Mouse (Mus musculus) CH12.LX (cell line): ENCODE measurements at regions not wholly inside any gene's neighbourhood (a gene's known extent, or its start where the extent isn't known, plus 50 kb on each side); places are given as distances from the start of the nearest gene placed in this dataset.

Experiments
- DNase-seq: peaks from one replicate; pipeline ENCODE4 v3.0.0-alpha.2; 2013; ENCODE audit errors: extremely low read depth
- H3K27ac ChIP-seq: 2 replicates; pipeline ENCODE4 v1.5.1; 2012; ENCODE audit warnings: low read depth, mild to moderate bottlenecking, control low read depth, moderate library complexity; ENCODE audit not compliant: insufficient read depth
- H3K27me3 ChIP-seq: replicated peaks from 2 replicates; pipeline ENCODE3; 2012; ENCODE audit warnings: inconsistent platforms
- H3K36me3 ChIP-seq, 2 experiments: replicated peaks in 1 of 2; 2 replicates each; pipeline versions ENCODE3 to v1.6.1; 2012; ENCODE audit warnings: inconsistent platforms in 1 of 2, low read length in 1 of 2, mild to moderate bottlenecking in 1 of 2, mixed read lengths in 1 of 2, moderate library complexity in 1 of 2; ENCODE audit not compliant: control insufficient read depth in 1 of 2, insufficient read depth in 1 of 2
- H3K4me1 ChIP-seq, 2 experiments: 2 replicates each; pipeline ENCODE4 v1.6.1; 2012; ENCODE audit warnings: inconsistent platforms in 1 of 2, moderate library complexity in 1 of 2; ENCODE audit not compliant: insufficient read depth in 2 of 2, control insufficient read depth in 1 of 2
- H3K4me2 ChIP-seq: 2 replicates; pipeline ENCODE4 v1.6.1; 2012; ENCODE audit warnings: low read depth, mild to moderate bottlenecking, control low read depth; ENCODE audit not compliant: poor library complexity, insufficient read depth, severe bottlenecking
- H3K4me3 ChIP-seq, 3 experiments: fragments of 150-350 bp in 1 of 3; sonication (generic) in 1 of 3; replicated peaks in 1 of 3; 2 replicates each; pipeline versions ENCODE3 to v1.5.1; 2011 to 2012; ENCODE audit warnings: low read depth in 2 of 3, low read length in 2 of 3, mild to moderate bottlenecking in 2 of 3, moderate library complexity in 2 of 3, control low read depth in 1 of 3, improper control_type of control experiment in 1 of 3, inconsistent platforms in 1 of 3, mixed read lengths in 1 of 3; ENCODE audit not compliant: poor library complexity in 1 of 3
- H3K79me2 ChIP-seq: replicated peaks from 2 replicates; pipeline ENCODE4 v1.6.1; 2012; ENCODE audit warnings: mild to moderate bottlenecking, moderate library complexity; ENCODE audit not compliant: control insufficient read depth, poor library complexity, insufficient read depth, severe bottlenecking; ENCODE audit errors: extremely low read depth
- H3K9ac ChIP-seq: 2 replicates; pipeline ENCODE4 v1.6.1; 2012; ENCODE audit warnings: low read depth, mild to moderate bottlenecking, control low read depth, moderate library complexity; ENCODE audit not compliant: insufficient read depth
- H3K9me3 ChIP-seq: replicated peaks from 2 replicates; pipeline ENCODE3; 2012; ENCODE audit warnings: low read length, inconsistent platforms, mixed read lengths
- CHD2 ChIP-seq: IDR thresholded peaks from 2 replicates; pipeline ENCODE4 v1.6.1; 2011; ENCODE audit warnings: low read length, improper control_type of control experiment
- CTCF ChIP-seq, 2 experiments: IDR thresholded peaks in 1 of 2; conservative IDR thresholded peaks in 1 of 2; 2 replicates each; pipeline ENCODE4 v1.5.1; 2011 to 2012; ENCODE audit warnings: low read depth in 2 of 2, low read length in 2 of 2, improper control_type of control experiment in 1 of 2, inconsistent platforms in 1 of 2, mild to moderate bottlenecking in 1 of 2, moderate library complexity in 1 of 2
- E2F4 ChIP-seq: IDR thresholded peaks from 2 replicates; pipeline ENCODE4 v1.6.1; 2011; ENCODE audit warnings: low read depth, low read length, improper control_type of control experiment; ENCODE audit not compliant: insufficient replicate concordance
- EP300 ChIP-seq: IDR thresholded peaks from 2 replicates; pipeline ENCODE4 v1.6.1; 2011; ENCODE audit warnings: low read length, improper control_type of control experiment
- ETS1 ChIP-seq: conservative IDR thresholded peaks from 2 replicates; pipeline ENCODE4 v1.6.1; 2012; ENCODE audit warnings: low read depth, mild to moderate bottlenecking, inconsistent platforms, low read length, improper control_type of control experiment, moderate library complexity
- HCFC1 ChIP-seq: IDR thresholded peaks from 2 replicates; pipeline ENCODE4 v1.6.1; 2012; ENCODE audit warnings: low read depth, mild to moderate bottlenecking, inconsistent platforms, low read length, improper control_type of control experiment
- IRF4 ChIP-seq: IDR thresholded peaks from 2 replicates; pipeline ENCODE4 v1.6.1; 2014; ENCODE audit warnings: low read depth, mild to moderate bottlenecking, inconsistent platforms, low read length, improper control_type of control experiment
- JUN ChIP-seq: IDR thresholded peaks from 2 replicates; pipeline ENCODE4 v1.6.1; 2011; ENCODE audit warnings: low read depth, mild to moderate bottlenecking, low read length, improper control_type of control experiment, moderate library complexity; ENCODE audit not compliant: insufficient read depth
- KAT2A ChIP-seq: IDR thresholded peaks from 2 replicates; pipeline ENCODE4 v1.6.1; 2012; ENCODE audit warnings: low read length, improper control_type of control experiment, inconsistent platforms; ENCODE audit not compliant: insufficient replicate concordance
- MAFK ChIP-seq: IDR thresholded peaks from 2 replicates; pipeline ENCODE4 v1.6.1; 2011; ENCODE audit warnings: low read length, improper control_type of control experiment; ENCODE audit not compliant: insufficient replicate concordance
- MEF2A ChIP-seq: IDR thresholded peaks from 2 replicates; pipeline ENCODE4 v1.6.1; 2014; ENCODE audit warnings: low read depth, mild to moderate bottlenecking, inconsistent platforms, low read length, improper control_type of control experiment, borderline replicate concordance
- NRF1 ChIP-seq: IDR thresholded peaks from 2 replicates; pipeline ENCODE4 v1.6.1; 2014; ENCODE audit warnings: low read depth, mild to moderate bottlenecking, inconsistent platforms, low read length, improper control_type of control experiment, moderate library complexity
- PAX5 ChIP-seq: IDR thresholded peaks from 2 replicates; pipeline ENCODE4 v1.6.1; 2012; ENCODE audit warnings: low read length, inconsistent platforms, mixed read lengths
- POLR2A ChIP-seq: IDR thresholded peaks from 2 replicates; pipeline ENCODE4 v1.6.1; 2011; ENCODE audit warnings: low read depth, mild to moderate bottlenecking, improper control_type of control experiment, low read length
- POLR2AphosphoS2 ChIP-seq: IDR thresholded peaks from 2 replicates; pipeline ENCODE4 v1.6.1; 2011; ENCODE audit warnings: low read depth, low read length, improper control_type of control experiment
- RAD21 ChIP-seq: IDR thresholded peaks from 2 replicates; pipeline ENCODE4 v1.6.1; 2011; ENCODE audit warnings: low read depth, mild to moderate bottlenecking, low read length, improper control_type of control experiment, moderate library complexity
- TCF12 ChIP-seq: IDR thresholded peaks from 2 replicates; pipeline ENCODE4 v1.6.1; 2014; ENCODE audit warnings: low read depth, mild to moderate bottlenecking, inconsistent platforms, low read length, improper control_type of control experiment
- USF1 ChIP-seq: IDR thresholded peaks from 2 replicates; pipeline ENCODE4 v1.6.1; 2014; ENCODE audit warnings: low read depth, mild to moderate bottlenecking, inconsistent platforms, low read length, improper control_type of control experiment
- USF2 ChIP-seq: conservative IDR thresholded peaks from 2 replicates; pipeline ENCODE4 v1.6.1; 2011; ENCODE audit warnings: low read depth, low read length, improper control_type of control experiment
- ZKSCAN1 ChIP-seq: IDR thresholded peaks from 2 replicates; pipeline ENCODE4 v1.6.1; 2012; ENCODE audit warnings: low read depth, inconsistent platforms, low read length, improper control_type of control experiment, borderline replicate concordance
- dilution Hi-C: fragments of 300-500 bp; cut with MboI; formaldehyde crosslinking; loops from 2 replicates; pipeline ENCODE4 v1.14.3; 2020; ENCODE audit warnings: low sequenced_read_pairs; ENCODE audit not compliant: extremely low pct_unique_long_range_greater_than_20kb, extremely low pct_ligation_motif_present
- in situ Hi-C: fragments of 300-500 bp; cut with MboI; formaldehyde crosslinking; loops from 3 replicates; pipeline ENCODE4 v1.14.3; 2019; ENCODE audit warnings: low sequenced_read_pairs, low pct_ligation_motif_present, low pct_unique_long_range_greater_than_20kb, mixed read lengths

GRCm38 (mm10) chr12:50981318-50981717 lies 332.4 kb upstream of the Prkd1 start:
- in situ Hi-C loops (no loop called here), dilution Hi-C loops (no loop called here)
- H3K9ac ChIP-seq: no peak overlapping the region
- no peak overlapping the region for H3K4me3 ChIP-seq
- H3K4me1 ChIP-seq: no peaks in the 10 kb centered on the region
- H3K27ac ChIP-seq: no peak overlapping the region
- H3K9me3 ChIP-seq: peaks cover 32% of the 10 kb centered on the region
- no peaks in the 10 kb centered on the region for H3K27me3 ChIP-seq
- TF ChIP-seq ZKSCAN1 (no peak), POLR2AphosphoS2 (no peak), TCF12 (no peak), CHD2 (no peak), CTCF (conservative IDR thresholded peaks at IDR 0.05 in 1 of 2, IDR thresholded peaks at IDR 0.05 in 1 of 2; ENCODE audit: low read depth in 2 of 2, low read length in 2 of 2) (no peak), EP300 (no peak)
- no peak overlapping the region for H3K4me2 ChIP-seq
- no peaks in the 10 kb centered on the region for H3K79me2 ChIP-seq
- H3K36me3 ChIP-seq: no peaks in the 10 kb centered on the region
- DNase-seq: no peak

- Histone ChIP-seq H3K9ac (no peak overlapping the region), H3K27me3 (no peaks in the 10 kb centered on the region), H3K4me3 (no peak overlapping the region), H3K9me3 (peaks cover 29% of the 10 kb centered on the region), H3K27ac (no peak overlapping the region), H3K4me1 (no peaks in the 10 kb centered on the region), H3K79me2 (no peaks in the 10 kb centered on the region), H3K4me2 (no peak overlapping the region), H3K36me3 (no peaks in the 10 kb centered on the region)
- in situ Hi-C loops (no loop called here), dilution Hi-C loops (no loop called here)
- no peak for TF ChIP-seq MAFK
- no peak for TF ChIP-seq MEF2A
- no peak for TF ChIP-seq ETS1
- TF ChIP-seq HCFC1: no peak
- no peak for TF ChIP-seq USF2
- TF ChIP-seq E2F4: no peak
- no peak for TF ChIP-seq PAX5
- TF ChIP-seq RAD21: no peak
- TF ChIP-seq JUN: no peak
- no peak for TF ChIP-seq NRF1
- TF ChIP-seq KAT2A: no peak
- no peak for TF ChIP-seq IRF4
- TF ChIP-seq CHD2: no peak
- TF ChIP-seq POLR2AphosphoS2: no peak
- no peak for TF ChIP-seq USF1
- no peak for TF ChIP-seq POLR2A
- DNase-seq: no peak
Measured at GRCm38 (mm10) chr12:50980800-50981199, 331.9 kb upstream of the Prkd1 start.
